Mouse (Mus musculus) embryo, embryonic 10 days (tissue): ENCODE data around the gene Fbxo2.
"Not testable (repeated sequence)": the region's sequence is repeated elsewhere in the genome, so short reads cannot be mapped to it uniquely, and the experiment has no call there.

Experiments used
- DNase-seq: peaks from one replicate; pipeline ENCODE4 v3.0.0-alpha.2; 2015; ENCODE audit warnings: low spot score

The Fbxo2 gene

DNA sequence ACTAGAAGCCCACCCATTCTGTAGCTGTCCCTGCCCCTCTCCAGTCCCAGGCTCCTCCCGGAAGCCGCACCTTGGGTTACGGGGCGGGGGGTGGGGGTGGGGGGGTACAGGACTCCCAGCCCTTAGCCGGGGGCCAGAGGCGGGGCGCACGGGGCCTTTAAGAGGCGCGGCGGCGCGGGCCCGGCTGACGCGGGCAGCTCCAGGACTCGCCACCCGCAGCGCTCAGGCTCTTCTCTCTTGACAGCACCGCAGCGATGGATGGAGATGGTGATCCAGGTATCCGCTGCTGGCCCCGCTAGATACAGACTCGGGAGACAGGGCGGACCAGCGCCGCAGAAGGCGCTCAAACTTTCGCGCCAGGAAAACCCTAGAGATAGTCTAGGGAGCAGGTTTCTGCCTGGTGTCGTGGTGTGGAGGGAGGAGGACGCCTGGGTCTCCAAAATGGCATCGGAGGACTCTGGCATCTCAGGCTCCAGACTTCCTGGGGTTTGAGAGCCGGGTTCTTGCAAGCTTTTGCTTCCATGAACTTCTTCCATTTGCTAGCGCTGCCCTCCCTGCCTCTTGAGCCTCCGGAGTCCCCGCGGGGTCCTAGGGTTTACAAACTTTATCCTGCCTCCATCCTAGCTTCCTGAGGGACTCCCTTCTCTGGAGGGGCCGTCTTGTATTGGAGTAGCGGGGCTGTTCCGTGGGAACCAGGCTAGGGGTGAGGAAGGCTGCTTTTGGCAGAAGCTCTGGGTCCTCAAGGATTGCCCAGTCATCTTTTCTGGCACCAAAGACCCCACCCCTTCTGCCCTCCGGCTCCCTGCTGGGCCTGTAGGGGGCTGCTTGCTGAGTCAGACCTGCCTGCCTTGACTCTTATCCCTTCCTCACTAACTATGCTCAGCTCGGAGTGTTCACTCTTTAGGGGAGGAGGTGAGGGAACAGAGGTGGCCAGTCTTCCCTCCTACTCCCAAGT lies at the start of gene Fbxo2, which contains the start of gene Fbxo44:
Gene Fbxo2 (plus strand): TSS at position 186 of the 955 bp plus-strand sequence.
Gene Fbxo44 (minus strand): TSS at position 47 of the 955 bp plus-strand sequence.
- DNase-seq = no peak

DNA sequence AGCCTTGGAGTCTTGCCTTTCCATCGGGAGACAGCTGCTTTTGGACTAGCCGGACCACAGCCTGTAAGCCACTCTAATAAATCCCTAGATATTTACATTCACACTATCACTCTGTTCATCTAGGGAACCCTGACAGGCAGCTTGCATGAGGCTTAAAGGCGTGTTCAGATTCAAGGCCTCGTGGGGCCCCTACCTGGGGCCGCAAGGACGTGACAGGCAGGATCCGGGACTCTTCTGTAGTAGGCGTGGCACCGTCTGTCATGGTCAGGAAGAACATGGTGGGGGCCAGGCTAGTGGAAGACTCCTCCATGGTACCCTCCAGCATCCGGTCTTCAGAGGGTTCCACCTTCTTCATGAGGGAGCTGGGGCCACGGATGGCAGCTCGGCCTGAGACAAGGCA lies 47.9 kb upstream of the Fbxo2 start:
- DNase-seq = no peak

DNA sequence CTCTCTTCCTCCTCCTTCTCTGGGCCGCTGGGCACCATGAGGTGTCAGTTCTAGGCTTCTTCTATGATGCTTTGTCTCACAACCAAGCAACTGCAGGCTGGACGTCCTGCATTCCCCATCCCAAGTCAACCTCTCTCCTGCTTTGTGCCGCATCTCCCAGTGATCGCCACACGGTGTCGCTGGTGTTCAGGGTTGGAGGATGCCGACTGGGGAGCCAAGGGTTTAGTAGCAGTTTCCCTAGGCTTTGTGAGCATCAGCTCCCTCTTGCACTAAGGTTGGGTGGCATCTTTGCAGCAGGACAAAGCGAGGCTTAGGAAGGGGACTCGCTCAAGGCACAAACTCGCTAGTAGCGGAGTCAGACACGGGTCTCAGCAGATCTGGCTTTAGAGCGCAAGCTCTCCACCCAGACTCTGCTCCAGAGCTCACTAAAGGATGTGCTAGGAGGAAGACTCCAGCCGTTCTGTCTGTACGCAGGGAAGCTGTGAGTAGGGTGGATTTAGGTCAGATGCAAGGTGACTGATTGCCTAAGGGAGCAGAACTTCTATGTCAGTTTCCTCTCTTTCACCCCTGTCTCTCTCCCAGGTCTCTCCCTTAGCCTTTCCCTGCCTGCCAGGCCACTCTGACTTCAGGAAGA lies 45.5 kb upstream of the Fbxo2 start:
- peak; percentile 95 for DNase-seq

DNA sequence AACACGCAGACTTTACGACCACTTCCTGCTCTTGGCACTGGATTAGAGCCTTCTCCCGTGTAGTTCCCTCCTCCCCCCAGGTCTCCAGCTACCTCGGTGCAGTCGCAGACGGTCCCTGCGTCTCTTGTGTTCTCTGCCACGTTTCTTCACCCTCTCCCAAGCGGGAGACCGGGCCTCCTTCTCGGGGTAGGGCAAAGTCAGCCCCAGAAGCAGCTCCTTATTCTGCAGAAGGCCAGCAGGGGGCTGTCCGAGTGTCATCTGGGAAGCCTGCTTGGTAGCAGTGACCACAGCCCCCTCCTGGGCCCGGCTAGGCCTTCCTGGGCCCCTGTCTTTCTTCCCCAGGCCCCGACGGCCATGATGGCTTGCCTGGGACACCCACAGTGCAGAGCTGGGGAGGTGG lies 45.0 kb upstream of the Fbxo2 start:
- DNase-seq = peak; percentile 71

DNA sequence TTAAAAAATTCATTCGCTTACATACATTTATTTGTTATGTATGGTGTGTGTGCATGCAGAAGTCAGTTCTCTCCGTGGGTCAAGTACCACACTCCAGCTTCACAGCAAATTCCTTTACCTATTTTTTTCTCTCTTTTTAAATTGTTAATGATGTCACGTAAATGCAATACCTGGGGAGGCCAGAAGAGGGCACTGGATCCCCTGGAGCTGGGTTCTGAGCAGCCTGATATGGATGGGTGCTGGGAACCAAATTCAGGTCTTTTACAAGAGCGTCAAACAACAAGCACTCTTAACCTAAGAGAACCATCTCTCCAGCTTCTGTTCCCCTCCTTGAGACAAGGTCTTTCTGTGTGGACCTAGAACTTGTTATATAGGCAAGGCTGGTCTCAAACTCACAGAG lies 43.8 kb upstream of the Fbxo2 start:
- DNase-seq = no peak

DNA sequence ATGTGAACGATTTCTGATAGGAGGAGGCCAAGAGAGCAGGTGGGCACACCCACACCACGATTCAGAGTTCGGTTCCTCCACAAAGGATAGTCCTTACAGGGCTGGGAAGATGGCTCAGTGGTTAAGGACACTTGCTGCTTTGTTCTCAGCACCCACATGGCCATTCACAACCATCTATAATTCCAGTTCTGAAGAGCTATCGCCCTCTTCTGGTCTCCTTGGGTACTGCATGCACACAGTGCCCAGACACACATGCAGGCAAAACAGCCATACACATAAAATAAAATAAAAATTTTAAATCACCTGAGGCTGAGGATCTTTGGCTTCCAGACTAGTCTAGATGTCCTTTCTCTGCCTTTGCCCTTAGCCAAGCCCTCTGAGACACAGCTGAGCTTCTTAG lies 43.0 kb upstream of the Fbxo2 start:
- no peak for DNase-seq

DNA sequence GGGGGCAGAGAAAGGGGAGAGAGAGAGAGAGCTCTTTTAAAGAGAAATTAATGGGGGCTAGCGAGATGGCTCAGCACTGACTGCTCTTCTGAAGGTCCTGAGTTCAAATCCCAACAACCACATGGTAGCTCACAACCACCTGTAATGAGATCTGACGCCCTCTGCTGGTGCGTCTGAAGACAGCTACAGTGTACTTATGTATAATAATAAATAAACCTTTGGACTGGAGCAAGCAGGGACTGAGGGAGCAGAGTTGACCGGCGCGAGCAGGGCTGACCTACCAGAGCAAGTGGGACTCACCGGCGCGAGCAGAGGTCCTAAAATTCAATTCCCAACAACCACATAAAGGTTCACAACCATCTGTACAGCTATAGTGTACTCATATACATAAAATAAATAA lies 40.8 kb upstream of the Fbxo2 start:
- not testable (repeated sequence) for DNase-seq

DNA sequence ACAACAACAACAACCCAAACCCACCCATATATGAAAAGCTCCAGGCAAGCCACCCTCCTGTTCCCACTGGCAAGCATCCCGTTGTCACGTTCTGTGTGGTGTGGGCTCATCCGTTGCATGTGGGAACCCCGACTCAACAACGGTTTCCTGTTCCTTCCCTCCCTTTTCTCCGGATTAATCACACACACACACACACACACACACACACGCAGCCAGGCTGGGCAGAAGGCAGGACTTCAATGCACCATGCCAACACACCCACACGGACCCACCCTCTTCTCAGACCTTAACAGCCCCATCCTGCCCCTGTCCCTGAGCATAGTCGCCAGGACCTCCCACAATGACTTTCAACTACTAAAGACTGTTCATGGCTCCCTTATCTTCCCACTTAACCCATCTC lies 39.9 kb upstream of the Fbxo2 start:
- DNase-seq = no peak

DNA sequence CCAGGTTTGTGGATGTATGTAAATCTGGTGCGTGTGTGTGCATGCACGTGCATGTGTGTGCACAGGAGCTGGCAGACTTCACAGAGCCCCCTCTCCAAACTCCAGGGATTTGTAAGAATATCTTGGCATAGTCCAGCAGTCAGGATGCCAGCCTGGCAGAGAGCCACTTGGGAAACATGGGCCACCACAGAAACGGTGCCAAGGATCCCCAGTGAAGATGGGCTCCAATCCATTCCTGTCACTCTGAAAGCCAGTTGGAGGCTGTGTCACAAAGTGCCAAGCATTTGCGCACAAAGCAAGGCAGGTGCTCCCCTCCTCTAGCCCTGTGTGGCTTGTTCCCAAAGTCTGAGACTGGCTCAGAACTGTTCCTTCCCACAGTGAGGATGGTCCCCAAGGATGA lies 39.1 kb upstream of the Fbxo2 start:
- DNase-seq = no peak

DNA sequence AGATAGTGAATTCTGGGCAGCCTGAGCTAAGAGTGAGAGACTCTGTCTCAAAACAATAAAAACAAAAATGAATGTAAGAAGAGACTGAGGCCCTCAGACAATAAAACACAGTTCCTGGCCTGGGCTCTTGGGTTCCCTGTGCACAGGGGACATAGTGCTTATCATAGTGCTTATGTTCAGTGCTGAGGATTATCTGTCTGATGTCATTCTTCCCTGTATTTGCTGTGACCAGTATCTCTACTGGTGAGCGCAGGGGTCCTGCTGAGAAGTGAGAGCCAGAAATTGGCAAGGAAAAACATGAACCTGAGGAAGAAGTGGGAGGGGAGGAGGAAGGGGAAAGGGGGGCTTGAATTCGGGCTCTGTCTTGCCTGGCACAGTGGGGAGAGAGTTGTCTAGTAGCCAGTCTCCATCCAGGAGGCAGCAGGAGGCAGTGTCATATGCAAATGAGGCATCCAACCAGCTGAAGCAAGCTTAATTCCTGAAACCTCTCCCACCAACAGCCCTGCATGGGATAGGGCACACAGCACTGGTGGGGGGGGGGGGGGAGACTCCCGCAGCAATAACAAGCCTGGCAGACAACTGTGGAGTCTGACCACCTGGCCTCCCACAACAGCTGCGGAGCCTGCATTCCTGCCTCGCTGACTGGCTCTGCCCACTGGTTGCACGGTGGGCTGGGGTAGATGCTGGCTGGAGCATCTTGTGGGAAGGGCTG lies 38.3 kb upstream of the Fbxo2 start:
- DNase-seq = peak; percentile 39

DNA sequence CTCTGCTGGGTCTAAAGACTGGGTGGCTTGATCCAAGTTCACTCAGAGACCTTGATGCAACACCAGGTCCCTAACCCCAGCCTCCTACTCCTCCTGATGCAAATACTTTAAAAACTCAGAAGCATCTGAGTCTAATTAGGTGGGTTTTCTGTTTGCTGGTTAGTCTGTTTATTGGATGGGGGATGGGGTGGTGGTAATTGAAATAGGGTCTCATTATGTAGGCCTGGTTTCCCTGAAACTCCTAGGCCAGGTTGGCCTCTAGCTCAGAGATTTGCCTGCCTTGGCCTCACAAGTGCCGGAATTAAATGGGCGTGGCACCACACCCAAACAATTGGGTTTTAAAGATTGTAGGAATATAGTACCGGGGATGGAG lies 37.7 kb upstream of the Fbxo2 start:
- DNase-seq = no peak

DNA sequence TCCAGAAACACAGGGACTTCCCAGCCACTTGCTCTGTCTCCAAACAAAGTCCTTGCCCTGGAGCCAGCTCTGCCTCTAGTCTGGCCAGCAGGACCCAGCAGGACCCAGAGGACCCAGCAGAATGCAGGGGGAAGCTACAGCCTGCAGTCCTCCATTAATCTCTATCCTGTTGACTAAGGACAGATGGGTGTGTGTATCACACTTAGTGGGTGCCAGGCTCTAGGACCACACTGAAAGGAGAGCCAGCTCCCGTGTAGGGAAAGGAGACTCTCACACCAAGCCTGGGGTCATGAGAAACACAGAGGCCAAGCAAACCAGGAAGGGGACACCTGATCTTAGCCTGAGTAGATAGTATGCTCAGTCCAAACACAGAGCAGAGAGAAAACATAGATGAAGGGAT lies 32.2 kb upstream of the Fbxo2 start:
- DNase-seq = no peak

DNA sequence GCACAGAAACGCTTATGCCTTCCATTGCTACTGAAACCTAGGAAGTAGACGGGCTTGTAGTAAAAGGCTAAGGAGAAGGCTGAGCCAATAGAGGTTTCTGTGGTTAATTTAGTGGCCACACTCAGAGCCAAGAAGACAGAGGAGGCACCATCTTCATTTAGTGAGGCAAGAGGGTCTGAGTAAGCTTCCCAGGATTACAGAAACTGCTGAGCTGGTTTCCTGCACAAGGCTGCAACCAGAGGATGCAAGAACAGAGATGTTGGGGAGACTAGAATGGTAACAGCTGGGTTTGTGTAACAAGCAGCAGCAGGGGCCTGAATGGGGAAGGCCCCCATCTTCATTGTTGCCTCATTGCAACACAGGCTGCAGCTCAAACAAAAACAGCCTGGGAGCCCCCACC lies 31.7 kb upstream of the Fbxo2 start:
- DNase-seq = no peak

DNA sequence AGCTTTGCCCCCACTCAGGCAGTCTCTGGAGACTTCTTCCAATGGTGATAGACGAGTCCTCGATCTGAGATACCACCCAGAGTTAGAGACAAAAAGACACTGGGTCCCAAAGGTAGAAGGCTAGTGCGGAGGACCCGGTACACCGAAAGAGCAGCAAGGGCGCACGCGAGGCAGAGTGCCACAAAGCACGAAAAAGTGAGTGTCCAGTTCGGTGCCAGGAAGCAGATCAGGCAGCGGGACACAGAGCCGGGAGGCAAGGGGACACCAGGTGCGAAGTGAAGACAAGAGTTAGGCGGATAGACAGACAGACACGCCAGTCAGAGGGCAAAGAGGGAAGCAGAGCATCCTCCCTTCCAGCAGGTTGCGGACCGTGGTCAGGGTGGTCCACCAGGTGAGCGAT lies 30.3 kb upstream of the Fbxo2 start, which contains the start of gene Mad2l2:
Gene Mad2l2 (plus strand): TSS at position 252 of the 400 bp plus-strand sequence.
- peak; percentile 38 for DNase-seq

DNA sequence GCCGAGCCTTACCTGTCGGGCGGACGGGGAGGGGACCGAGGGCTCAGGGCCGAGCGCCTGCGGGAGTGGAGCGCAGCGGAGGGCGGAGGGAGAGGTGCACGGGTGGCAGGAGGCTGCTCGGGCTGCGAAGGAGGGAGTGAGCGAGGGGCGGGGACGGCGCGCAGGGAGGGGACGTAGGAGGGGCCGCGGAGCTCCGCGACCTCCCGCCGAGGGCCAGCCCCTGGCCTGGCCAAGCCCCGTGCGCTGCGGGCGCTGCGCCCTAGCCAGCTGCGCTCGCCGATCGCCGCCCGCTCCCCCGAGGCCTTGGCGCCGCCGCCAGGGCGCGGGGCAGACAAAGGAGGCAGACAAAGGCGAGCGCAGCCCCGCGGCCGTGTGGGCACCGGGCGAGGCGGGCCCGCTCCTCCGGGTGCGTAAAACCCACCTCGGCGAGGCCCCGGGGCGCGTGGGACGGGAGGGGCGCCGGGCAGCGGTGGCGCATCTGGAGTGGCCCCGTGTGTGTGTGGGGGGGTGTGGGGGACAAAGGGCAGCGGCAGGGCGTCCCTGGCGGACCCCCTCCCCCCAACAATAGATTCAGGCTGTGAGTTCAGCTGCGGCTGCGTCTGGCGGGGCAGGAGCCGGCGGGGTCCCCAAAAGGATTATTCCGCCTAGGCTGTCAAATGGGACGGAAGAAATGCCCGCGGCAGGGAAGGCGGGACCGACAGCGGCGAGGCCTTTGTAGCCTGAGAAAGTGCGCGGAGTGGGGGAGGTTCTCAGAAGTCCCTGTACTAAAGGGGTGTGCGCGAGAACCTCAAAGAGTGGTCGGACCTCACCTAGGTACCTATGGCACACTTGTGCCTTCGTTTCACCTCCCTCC lies 29.6 kb upstream of the Fbxo2 start, which contains the start of gene Draxin:
Gene Draxin (minus strand): TSS at position 138 of the 853 bp plus-strand sequence.
- DNase-seq = peak; percentile 87

DNA sequence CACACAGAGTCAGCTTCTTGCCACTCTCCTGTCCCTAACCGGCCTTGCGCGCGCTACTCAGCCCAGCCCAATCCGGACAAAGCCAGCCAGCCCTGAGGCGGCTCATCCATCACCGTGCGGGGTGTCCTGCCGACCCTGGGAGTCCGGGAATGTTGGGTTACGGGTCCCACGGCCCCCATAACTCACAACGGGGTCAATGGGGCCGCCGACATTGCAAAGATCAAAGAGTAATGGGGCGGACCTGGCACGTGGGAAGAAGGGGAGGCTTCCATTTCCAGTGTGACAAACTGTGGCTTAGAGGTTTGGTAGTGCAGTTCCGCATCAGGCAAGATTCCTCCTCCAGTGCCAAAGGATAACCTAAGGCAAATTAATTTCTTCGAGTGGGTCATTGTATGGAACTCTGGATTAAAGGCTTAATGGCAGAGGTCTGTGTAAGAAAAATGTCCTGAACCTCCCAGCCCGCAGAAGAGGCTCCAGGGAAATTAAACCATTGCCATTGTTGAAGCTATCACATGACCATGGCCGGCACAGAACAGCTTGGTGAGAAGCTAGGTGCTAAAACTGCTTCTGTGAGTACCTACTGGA lies 28.8 kb upstream of the Fbxo2 start:
- peak; percentile 83 for DNase-seq

DNA sequence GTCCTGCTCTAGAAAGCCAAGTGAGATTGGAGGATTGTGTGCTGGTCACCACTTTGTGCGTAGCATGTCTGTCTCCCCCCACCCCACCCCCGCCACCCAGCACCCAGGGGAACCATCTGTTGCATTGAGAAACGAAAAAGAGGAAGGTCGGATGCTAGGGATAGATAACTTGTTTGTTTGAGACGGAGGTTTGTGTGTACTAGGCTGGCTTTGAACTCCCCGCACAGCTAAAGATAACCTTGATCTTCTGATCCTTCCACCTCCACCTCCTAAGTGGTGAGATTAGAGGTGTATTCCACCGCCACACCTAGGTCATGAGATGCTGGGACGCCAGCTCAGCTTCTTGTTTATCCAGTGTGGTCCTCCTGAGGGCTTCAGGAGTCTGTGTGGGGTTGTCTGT lies 25.4 kb upstream of the Fbxo2 start:
- DNase-seq = no peak

DNA sequence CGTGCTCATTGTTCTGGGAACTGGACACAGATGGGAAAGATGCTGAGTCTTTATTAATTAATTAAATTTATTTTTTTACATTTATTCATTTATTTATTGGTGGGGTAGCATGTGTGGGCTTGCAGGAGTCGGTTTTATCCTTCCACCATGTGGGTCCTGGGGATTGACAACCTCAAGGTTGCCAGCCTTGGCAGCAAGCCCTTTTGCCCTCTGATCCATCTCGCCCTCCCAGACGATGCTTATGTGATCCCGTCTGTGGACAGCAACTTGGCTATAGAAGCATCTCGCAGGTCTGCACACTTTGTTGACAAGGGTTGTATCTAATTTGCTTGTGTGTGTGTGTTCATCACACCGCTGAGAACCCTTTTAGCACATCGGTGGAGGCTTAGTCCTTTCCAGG lies 22.9 kb upstream of the Fbxo2 start:
- no peak for DNase-seq

DNA sequence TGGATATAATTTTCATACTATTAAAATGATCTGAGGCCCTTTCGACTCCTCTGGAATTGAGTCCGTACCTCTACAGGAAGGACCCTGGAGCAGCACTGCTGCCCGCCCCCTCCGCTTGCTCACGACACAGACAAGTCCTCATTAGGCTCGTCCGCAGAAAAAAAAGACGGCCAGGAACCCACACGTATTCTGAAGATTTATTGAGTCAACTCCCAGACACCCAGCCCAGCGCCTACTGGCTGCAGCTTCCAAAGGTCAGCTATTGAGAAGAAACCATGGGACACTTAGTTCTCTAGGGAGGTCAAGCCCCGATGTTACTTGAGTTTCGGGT lies 20.7 kb upstream of the Fbxo2 start:
- no peak for DNase-seq

DNA sequence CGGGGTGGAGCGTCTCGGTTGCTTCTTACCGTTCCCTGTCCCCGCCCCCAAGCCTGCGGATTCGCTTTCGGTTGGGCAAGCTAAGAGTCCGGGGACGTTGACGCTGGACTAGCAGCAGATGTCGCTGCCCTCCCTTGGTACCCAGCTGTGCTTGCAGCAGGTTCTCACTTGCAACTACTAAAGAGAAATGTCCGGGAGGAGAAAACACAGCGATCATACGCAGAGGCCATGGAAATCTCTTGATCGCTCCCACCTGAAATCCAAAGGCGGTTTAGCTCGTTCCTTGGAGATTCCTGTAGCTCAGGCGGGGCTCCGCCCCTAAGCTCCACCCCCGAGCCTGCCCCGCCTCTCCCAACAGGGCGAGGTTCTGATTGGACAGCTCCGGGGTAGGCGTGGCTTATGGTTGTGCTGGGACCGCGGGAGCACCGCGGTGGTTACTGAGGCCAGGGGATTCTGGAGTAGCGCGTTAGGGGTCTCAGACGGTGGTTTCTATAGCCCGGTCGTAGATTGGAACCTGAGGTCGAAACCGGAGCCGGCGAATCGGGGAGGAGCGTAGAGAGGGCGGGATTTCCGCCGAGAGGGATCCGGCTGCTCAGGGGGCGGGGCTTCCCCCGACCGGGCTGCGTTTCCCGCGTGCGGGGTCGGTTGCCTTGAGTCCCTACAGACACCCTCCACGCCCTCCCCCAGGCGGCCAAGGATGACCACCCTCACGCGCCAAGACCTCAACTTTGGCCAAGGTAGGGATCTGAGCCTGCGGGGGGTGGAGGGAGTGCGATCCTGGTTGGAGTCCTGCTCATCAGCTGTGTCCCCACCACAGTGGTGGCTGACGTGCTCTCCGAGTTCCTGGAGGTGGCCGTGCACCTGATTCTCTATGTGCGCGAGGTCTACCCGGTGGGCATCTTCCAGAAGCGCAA lies 20.1 kb upstream of the Fbxo2 start:
- peak; percentile 93 for DNase-seq
